Mouse (Mus musculus): ENCODE data around the gene S1pr1. TPM values are rescaled to one million over a fixed set of nuclear protein-coding genes. Genes with fewer than 3 reads are reported as not detected.
A peak's percentile ranks its signal among the peaks of the same experiment; 100 is the strongest.

The S1pr1 gene
- polyA plus RNA-seq, 1 experiment from 2014 or later: 28.0 TPM

- Histone ChIP-seq H3K4me3 (no peak overlapping the region), H3K36me3 (ENCODE audit: poor library complexity, severe bottlenecking) (no peaks in the 10 kb centered on the region), H3K4me2 (no peak overlapping the region), H3K27ac (no peak overlapping the region), H3K9me3 (replicated peaks) (no peaks in the 10 kb centered on the region), H3K4me1 (peaks cover 15% of the 10 kb centered on the region), H3K9ac (no peak overlapping the region), H3K27me3 (no peaks in the 10 kb centered on the region)
- ATAC-seq: no peak
- 76% methylated on average over 3 of the region's 3 CpGs for WGBS
Observed at GRCm38 (mm10) chr3:115735540-115735939, 20.7 kb upstream of the S1pr1 start.

- Histone ChIP-seq H3K4me3 (no peak overlapping the region), H3K36me3 (ENCODE audit: poor library complexity, severe bottlenecking) (no peaks in the 10 kb centered on the region), H3K9me3 (replicated peaks) (no peaks in the 10 kb centered on the region), H3K27me3 (no peaks in the 10 kb centered on the region), H3K4me2 (no peak overlapping the region), H3K27ac (no peak overlapping the region), H3K9ac (no peak overlapping the region), H3K4me1 (peaks cover 15% of the 10 kb centered on the region)
- 63% methylated on average over 3 of the region's 3 CpGs for WGBS
- ATAC-seq: no peak
Observed at GRCm38 (mm10) chr3:115734841-115735240, 20.0 kb upstream of the S1pr1 start.

DNA sequence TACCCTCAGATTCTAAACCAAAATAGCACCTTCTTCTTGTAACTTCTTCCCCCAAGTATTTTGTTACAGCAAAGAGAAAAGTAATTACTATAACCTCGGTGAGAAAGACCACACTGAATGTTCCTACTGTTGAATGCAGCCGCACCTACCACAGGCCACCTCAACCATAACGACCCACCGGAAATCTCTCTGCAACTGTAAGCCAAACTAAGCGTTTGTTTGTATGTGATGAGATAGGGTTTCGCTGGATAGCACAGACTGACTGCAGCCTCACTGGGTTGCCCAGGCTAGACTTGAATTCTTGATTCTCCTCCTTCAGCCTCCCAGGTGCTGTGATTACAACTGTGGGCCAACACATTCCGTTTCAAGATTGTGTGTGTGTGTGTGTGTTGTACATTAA is 15.5 kb upstream of the S1pr1 start:
- 90% methylated on average over 7 of the region's 7 CpGs for WGBS
- Histone ChIP-seq H3K27ac (no peak overlapping the region), H3K4me3 (no peak overlapping the region), H3K4me2 (no peak overlapping the region), H3K4me1 (no peaks in the 10 kb centered on the region), H3K27me3 (no peaks in the 10 kb centered on the region), H3K36me3 (ENCODE audit: poor library complexity, severe bottlenecking) (no peaks in the 10 kb centered on the region), H3K9ac (no peak overlapping the region), H3K9me3 (replicated peaks) (no peaks in the 10 kb centered on the region)
- no peak for ATAC-seq

DNA sequence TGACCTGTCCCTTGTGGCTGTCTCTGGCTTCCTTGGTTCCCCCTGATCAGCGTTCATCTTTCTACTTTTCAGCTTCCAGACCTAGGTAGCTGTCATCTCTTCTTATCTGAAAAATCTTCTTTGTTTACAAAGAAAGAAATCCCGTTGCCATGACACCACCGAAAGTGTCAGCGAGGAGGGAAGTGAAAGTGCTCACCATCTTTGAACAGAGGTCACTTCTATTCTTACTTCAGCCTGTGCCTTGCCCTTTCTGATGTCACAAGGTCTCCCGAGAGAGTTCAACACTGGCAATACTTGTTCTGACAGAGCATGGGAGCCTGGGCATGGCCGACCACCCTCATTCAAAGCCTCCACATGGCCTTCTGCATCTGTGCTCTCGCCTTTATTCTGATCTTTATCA is 14.3 kb upstream of the S1pr1 start:
- Histone ChIP-seq H3K27ac (no peak overlapping the region), H3K9me3 (replicated peaks) (no peaks in the 10 kb centered on the region), H3K9ac (no peak overlapping the region), H3K27me3 (no peaks in the 10 kb centered on the region), H3K4me2 (no peak overlapping the region), H3K36me3 (ENCODE audit: poor library complexity, severe bottlenecking) (no peaks in the 10 kb centered on the region), H3K4me1 (no peaks in the 10 kb centered on the region), H3K4me3 (no peak overlapping the region)
- 67% methylated on average over 7 of the region's 7 CpGs for WGBS
- no peak for ATAC-seq

DNA sequence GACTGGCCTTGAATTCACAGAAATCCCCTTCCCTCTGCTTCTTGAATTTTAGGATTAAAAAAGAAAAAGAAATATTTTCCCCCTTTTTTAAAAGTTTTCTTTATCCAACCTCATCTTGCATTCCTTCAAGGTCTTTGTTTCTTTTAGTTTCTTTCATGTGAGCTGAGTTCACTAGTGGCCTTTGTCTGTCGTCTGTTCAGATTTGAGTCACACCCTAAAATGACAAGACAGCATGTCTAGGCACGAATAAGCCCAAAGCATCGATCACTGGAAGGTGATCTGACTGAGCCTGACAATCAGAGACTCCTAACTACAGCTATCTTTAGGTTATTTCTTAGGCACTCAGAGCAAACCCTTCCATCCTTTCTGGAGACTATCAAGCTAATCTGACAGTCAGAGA is 13.3 kb upstream of the S1pr1 start:
- no peaks in the 10 kb centered on the region for H3K9me3 ChIP-seq (replicated peaks)
- no peak for ATAC-seq
- H3K27me3 ChIP-seq: no peaks in the 10 kb centered on the region
- no peaks in the 10 kb centered on the region for H3K36me3 ChIP-seq (ENCODE audit: poor library complexity, severe bottlenecking)
- H3K4me1 ChIP-seq: no peaks in the 10 kb centered on the region
- H3K27ac ChIP-seq: no peak overlapping the region
- 48% methylated on average over 3 of the region's 3 CpGs for WGBS
- no peak overlapping the region for H3K4me2 ChIP-seq
- no peak overlapping the region for H3K4me3 ChIP-seq
- H3K9ac ChIP-seq: no peak overlapping the region

DNA sequence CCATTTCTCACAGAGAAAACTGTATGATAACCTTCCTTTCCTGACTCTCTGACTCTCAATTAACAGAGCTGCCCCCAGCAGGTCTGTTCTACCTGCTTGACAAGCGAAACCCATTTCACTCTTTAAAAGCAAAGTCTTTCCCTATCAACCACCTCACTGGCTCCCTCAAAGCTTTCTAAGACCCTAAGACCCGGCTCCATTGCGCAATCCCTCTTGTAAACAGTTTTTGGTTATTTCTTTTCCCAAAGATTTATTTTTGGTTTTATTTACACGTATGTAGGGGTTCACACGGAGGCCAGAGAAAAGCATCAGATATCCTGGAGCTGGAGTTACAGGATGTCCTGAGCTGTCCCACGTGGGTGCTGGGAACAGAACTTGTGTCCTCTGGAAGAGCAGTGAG is 4.0 kb upstream of the S1pr1 start:
- H3K4me1 ChIP-seq: peaks cover 17% of the 10 kb centered on the region
- no peaks in the 10 kb centered on the region for H3K36me3 ChIP-seq (ENCODE audit: poor library complexity, severe bottlenecking)
- H3K9ac ChIP-seq: no peak overlapping the region
- H3K9me3 ChIP-seq (replicated peaks): no peaks in the 10 kb centered on the region
- no peak overlapping the region for H3K27ac ChIP-seq
- H3K27me3 ChIP-seq: no peaks in the 10 kb centered on the region
- ATAC-seq: no peak
- H3K4me2 ChIP-seq: no peak overlapping the region
- WGBS: 87% methylated on average over 6 of the region's 6 CpGs
- no peak overlapping the region for H3K4me3 ChIP-seq

- no peaks in the 10 kb centered on the region for H3K9me3 ChIP-seq (replicated peaks)
- peaks cover 43% of the 10 kb centered on the region for H3K4me1 ChIP-seq
- H3K36me3 ChIP-seq (ENCODE audit: poor library complexity, severe bottlenecking): peaks cover 12% of the 10 kb centered on the region
- H3K27me3 ChIP-seq: no peaks in the 10 kb centered on the region
- 87% methylated on average over 3 of the region's 3 CpGs for WGBS
- H3K9ac ChIP-seq: peak overlapping the region; percentile 76
- H3K27ac ChIP-seq: no peak overlapping the region
- peak overlapping the region; percentile 58 for H3K4me3 ChIP-seq
- peak overlapping the region; percentile 81 for H3K4me2 ChIP-seq
- ATAC-seq: no peak
Observed at GRCm38 (mm10) chr3:115715900-115716515, 1.1 kb upstream of the S1pr1 start.

GRCm38 (mm10) chr3:115714049-115714435 is 830 bp downstream of the S1pr1 start:
- Histone ChIP-seq H3K27me3 (no peaks in the 10 kb centered on the region), H3K9me3 (replicated peaks) (no peaks in the 10 kb centered on the region), H3K4me3 (peak overlapping the region; percentile 58), H3K36me3 (ENCODE audit: poor library complexity, severe bottlenecking) (peaks cover 20% of the 10 kb centered on the region), H3K4me2 (peak overlapping the region; percentile 81), H3K4me1 (peaks cover 43% of the 10 kb centered on the region), H3K9ac (peak overlapping the region; percentile 76), H3K27ac (peak overlapping the region; percentile 82; the same call in 1 of the 2 replicates)
- no peak for ATAC-seq
- WGBS: 2% methylated on average over 5 of the region's 5 CpGs

GRCm38 (mm10) chr3:115713417-115714048 is 1.3 kb downstream of the S1pr1 start:
- Histone ChIP-seq H3K4me2 (peak overlapping the region; percentile 81), H3K9me3 (replicated peaks) (no peaks in the 10 kb centered on the region), H3K4me3 (peak overlapping the region; percentile 58), H3K27ac (peak overlapping the region; percentile 44; the same call in 1 of the 2 replicates), H3K27me3 (no peaks in the 10 kb centered on the region), H3K36me3 (ENCODE audit: poor library complexity, severe bottlenecking) (peaks cover 25% of the 10 kb centered on the region), H3K9ac (peak overlapping the region; percentile 76), H3K4me1 (peaks cover 43% of the 10 kb centered on the region)
- WGBS: 2% methylated on average over 22 of the region's 22 CpGs
- ATAC-seq: no peak

GRCm38 (mm10) chr3:115712808-115713200 is 2.1 kb downstream of the S1pr1 start:
- H3K9ac ChIP-seq: peak overlapping the region; percentile 76; the same call in 1 of the 2 replicates
- no peaks in the 10 kb centered on the region for H3K9me3 ChIP-seq (replicated peaks)
- H3K4me1 ChIP-seq: peaks cover 43% of the 10 kb centered on the region
- H3K27ac ChIP-seq: 0 out of 2 replicates have a peak overlapping the region, but pooled peaks have one; percentile 31
- WGBS: 10% methylated on average over 9 of the region's 9 CpGs
- ATAC-seq: no peak
- peak overlapping the region; percentile 81 for H3K4me2 ChIP-seq
- H3K4me3 ChIP-seq: peak overlapping the region; percentile 58
- H3K36me3 ChIP-seq (ENCODE audit: poor library complexity, severe bottlenecking): peaks cover 26% of the 10 kb centered on the region
- no peaks in the 10 kb centered on the region for H3K27me3 ChIP-seq

DNA sequence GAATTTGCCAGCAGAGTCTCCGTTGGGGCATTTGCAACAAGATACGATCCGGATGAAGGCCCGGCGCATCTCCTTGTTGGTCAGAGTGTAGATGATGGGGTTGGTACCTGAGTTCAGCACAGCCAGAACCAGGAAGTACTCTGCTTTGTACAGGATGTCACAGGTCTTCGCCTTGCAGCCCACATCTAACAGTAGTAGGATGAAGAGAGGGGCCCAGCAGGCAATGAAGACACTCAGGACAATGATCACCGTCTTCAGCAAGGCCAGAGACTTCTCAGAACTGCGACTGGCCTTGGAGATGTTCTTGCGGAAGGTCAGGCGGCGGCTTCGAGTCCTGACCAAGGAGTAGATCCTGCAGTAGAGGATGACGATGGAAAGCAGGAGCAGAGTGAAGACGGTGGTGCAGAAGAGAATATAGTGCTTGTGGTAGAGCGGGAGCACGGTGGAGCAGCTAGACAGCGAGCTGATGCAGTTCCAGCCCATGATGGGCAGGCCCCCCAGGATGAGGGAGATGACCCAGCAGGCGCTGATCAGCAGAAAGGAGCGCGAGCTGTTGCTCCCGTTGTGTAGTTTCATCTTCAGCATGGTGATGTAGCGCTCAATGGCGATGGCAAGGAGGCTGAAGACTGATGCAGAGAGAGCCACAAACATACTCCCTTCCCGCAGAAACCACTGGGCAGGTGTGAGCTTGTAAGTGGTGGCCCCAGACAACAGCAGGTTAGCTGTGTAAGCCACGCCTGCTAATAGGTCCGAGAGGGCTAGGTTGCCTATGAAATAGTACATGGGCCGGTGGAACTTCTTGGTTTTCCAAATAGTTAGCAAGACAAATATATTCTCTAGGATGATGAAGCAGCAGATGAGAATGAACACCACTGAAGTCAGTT is 2.7 kb downstream of the S1pr1 start:
- peaks cover 26% of the 10 kb centered on the region for H3K36me3 ChIP-seq (ENCODE audit: poor library complexity, severe bottlenecking)
- H3K27me3 ChIP-seq: no peaks in the 10 kb centered on the region
- no peak overlapping the region for H3K27ac ChIP-seq
- peaks cover 43% of the 10 kb centered on the region for H3K4me1 ChIP-seq
- H3K9ac ChIP-seq: no peak overlapping the region
- H3K4me3 ChIP-seq: peak overlapping the region; percentile 58
- 90% methylated on average over 27 of the region's 27 CpGs for WGBS
- H3K4me2 ChIP-seq: peak overlapping the region; percentile 81
- no peak for ATAC-seq
- no peaks in the 10 kb centered on the region for H3K9me3 ChIP-seq (replicated peaks)

GRCm38 (mm10) chr3:115711393-115711792 is 3.5 kb downstream of the S1pr1 start:
- H3K9ac ChIP-seq: no peak overlapping the region
- H3K4me2 ChIP-seq: peak overlapping the region; percentile 81
- no peak overlapping the region for H3K4me3 ChIP-seq
- peaks cover 26% of the 10 kb centered on the region for H3K36me3 ChIP-seq (ENCODE audit: poor library complexity, severe bottlenecking)
- WGBS: 78% methylated on average over 3 of the region's 3 CpGs
- no peaks in the 10 kb centered on the region for H3K27me3 ChIP-seq
- ATAC-seq: no peak
- peaks cover 43% of the 10 kb centered on the region for H3K4me1 ChIP-seq
- no peak overlapping the region for H3K27ac ChIP-seq
- H3K9me3 ChIP-seq (replicated peaks): no peaks in the 10 kb centered on the region
